Mouse (Mus musculus): ENCODE measurements around the gene Stard3nl. TPM values are rescaled to one million over a fixed set of nuclear protein-coding genes. Genes with fewer than 3 reads are reported as not detected.

Stard3nl gene
- 41.1 TPM for polyA plus RNA-seq (2014; fragmentation: Illumina TruSeq; extraction: RNeasy Lipid Tissue Mini Kit (QIAGEN cat#74804))

GRCm38 (mm10) chr13:19395688-19396354 is at the start of gene Stard3nl:
Gene Stard3nl (minus strand): TSS chr13:19395795.

Other genes with a start within 250 kb of the Stard3nl start
- 43.4 TPM for gene Epdr1, start 224.1 kb upstream of the Stard3nl start, polyA plus RNA-seq (2014; fragmentation: Illumina TruSeq; extraction: RNeasy Lipid Tissue Mini Kit (QIAGEN cat#74804))
- 155 TPM for gene Sfrp4, start 227.3 kb upstream of the Stard3nl start, polyA plus RNA-seq (2014; fragmentation: Illumina TruSeq; extraction: RNeasy Lipid Tissue Mini Kit (QIAGEN cat#74804))

Data from ovary, adult 10 weeks (tissue).